Mouse (Mus musculus): ENCODE data around the gene Pik3r1. TPM values are rescaled to one million over a fixed set of nuclear protein-coding genes. Genes with fewer than 3 reads are reported as not detected.

Gene Pik3r1
- total RNA-seq, 1 experiment from 2014 or later: 284 TPM

GRCm38 (mm10) chr13:101693967-101694495, 74.0 kb downstream of the Pik3r1 start:
- peak; percentile 33 for ATAC-seq (replicated peaks; ENCODE audit: insufficient number of reproducible peaks, low FRiP score, low TSS enrichment, poor library complexity, severe bottlenecking)

GRCm38 (mm10) chr13:101692866-101693691, 74.9 kb downstream of the Pik3r1 start:
- ATAC-seq (replicated peaks; ENCODE audit: insufficient number of reproducible peaks, low FRiP score, low TSS enrichment, poor library complexity, severe bottlenecking): no peak

- ATAC-seq (replicated peaks; ENCODE audit: insufficient number of reproducible peaks, low FRiP score, low TSS enrichment, poor library complexity, severe bottlenecking): no peak
Observed at GRCm38 (mm10) chr13:101692239-101692784, 75.7 kb downstream of the Pik3r1 start.

GRCm38 (mm10) chr13:101691669-101692068, 76.3 kb downstream of the Pik3r1 start:
- ATAC-seq (replicated peaks; ENCODE audit: insufficient number of reproducible peaks, low FRiP score, low TSS enrichment, poor library complexity, severe bottlenecking): no peak

- no peak for ATAC-seq (replicated peaks; ENCODE audit: insufficient number of reproducible peaks, low FRiP score, low TSS enrichment, poor library complexity, severe bottlenecking)
Observed at GRCm38 (mm10) chr13:101690911-101691655, 76.9 kb downstream of the Pik3r1 start.

GRCm38 (mm10) chr13:101690167-101690566, 77.8 kb downstream of the Pik3r1 start:
- ATAC-seq (replicated peaks; ENCODE audit: insufficient number of reproducible peaks, low FRiP score, low TSS enrichment, poor library complexity, severe bottlenecking): no peak

GRCm38 (mm10) chr13:101686256-101686655, 81.8 kb downstream of the Pik3r1 start:
- no peak for ATAC-seq (replicated peaks; ENCODE audit: insufficient number of reproducible peaks, low FRiP score, low TSS enrichment, poor library complexity, severe bottlenecking)

GRCm38 (mm10) chr13:101684706-101685105, 83.3 kb downstream of the Pik3r1 start:
- no peak for ATAC-seq (replicated peaks; ENCODE audit: insufficient number of reproducible peaks, low FRiP score, low TSS enrichment, poor library complexity, severe bottlenecking)

GRCm38 (mm10) chr13:101682378-101682777, 85.6 kb downstream of the Pik3r1 start:
- no peak for ATAC-seq (replicated peaks; ENCODE audit: insufficient number of reproducible peaks, low FRiP score, low TSS enrichment, poor library complexity, severe bottlenecking)

- no peak for ATAC-seq (replicated peaks; ENCODE audit: insufficient number of reproducible peaks, low FRiP score, low TSS enrichment, poor library complexity, severe bottlenecking)
Observed at GRCm38 (mm10) chr13:101680083-101680482, 87.9 kb downstream of the Pik3r1 start.

- no peak for ATAC-seq (replicated peaks; ENCODE audit: insufficient number of reproducible peaks, low FRiP score, low TSS enrichment, poor library complexity, severe bottlenecking)
Observed at GRCm38 (mm10) chr13:101678984-101679383, 89.0 kb downstream of the Pik3r1 start.

- no peak for ATAC-seq (replicated peaks; ENCODE audit: insufficient number of reproducible peaks, low FRiP score, low TSS enrichment, poor library complexity, severe bottlenecking)
Observed at GRCm38 (mm10) chr13:101678036-101678435, 90.0 kb downstream of the Pik3r1 start.

GRCm38 (mm10) chr13:101673876-101674275, 94.1 kb downstream of the Pik3r1 start:
- no peak for ATAC-seq (replicated peaks; ENCODE audit: insufficient number of reproducible peaks, low FRiP score, low TSS enrichment, poor library complexity, severe bottlenecking)

- ATAC-seq (replicated peaks; ENCODE audit: insufficient number of reproducible peaks, low FRiP score, low TSS enrichment, poor library complexity, severe bottlenecking): no peak
Observed at GRCm38 (mm10) chr13:101668859-101669258, 99.2 kb downstream of the Pik3r1 start.

- peak; percentile 84 for ATAC-seq (replicated peaks; ENCODE audit: insufficient number of reproducible peaks, low FRiP score, low TSS enrichment, poor library complexity, severe bottlenecking)
Observed at GRCm38 (mm10) chr13:101664010-101664409, 104.0 kb downstream of the Pik3r1 start.

GRCm38 (mm10) chr13:101662900-101663299, 105.1 kb downstream of the Pik3r1 start:
- no peak for ATAC-seq (replicated peaks; ENCODE audit: insufficient number of reproducible peaks, low FRiP score, low TSS enrichment, poor library complexity, severe bottlenecking)

GRCm38 (mm10) chr13:101661567-101661966, 106.5 kb downstream of the Pik3r1 start:
- ATAC-seq (replicated peaks; ENCODE audit: insufficient number of reproducible peaks, low FRiP score, low TSS enrichment, poor library complexity, severe bottlenecking): no peak

- no peak for ATAC-seq (replicated peaks; ENCODE audit: insufficient number of reproducible peaks, low FRiP score, low TSS enrichment, poor library complexity, severe bottlenecking)
Observed at GRCm38 (mm10) chr13:101660187-101660586, 107.8 kb downstream of the Pik3r1 start.

GRCm38 (mm10) chr13:101652131-101652530, 115.9 kb downstream of the Pik3r1 start:
- no peak for ATAC-seq (replicated peaks; ENCODE audit: insufficient number of reproducible peaks, low FRiP score, low TSS enrichment, poor library complexity, severe bottlenecking)

Data from monocyte, adult 5-6 weeks (primary cell).